Mouse (Mus musculus) liver, embryonic 14.5 days (tissue): ENCODE measurements around the gene Gdpd2. TPM values are rescaled to one million over a fixed set of nuclear protein-coding genes. Genes with fewer than 3 reads are reported as not detected.
A peak's percentile ranks its signal among the peaks of the same experiment; 100 is the strongest.

Experiments
- ATAC-seq: fragments of 200-750 bp; cut with Nextera tagmentation; 2 replicates; pipeline ENCODE4 v1.8.0; 2017; ENCODE audit warnings: moderate number of reproducible peaks, mild to moderate bottlenecking, moderate library complexity; ENCODE audit not compliant: insufficient read depth
- DNase-seq, 3 experiments: peaks; one replicate each; pipeline ENCODE4 v3.0.0-alpha.2; 2012 to 2013; ENCODE audit warnings: low read depth in 3 of 3, low spot score in 3 of 3
- H3K27ac ChIP-seq: fragments of 300-500 bp; sonication (generic); 2 replicates; pipeline ENCODE4 v1.5.1; 2014; ENCODE audit warnings: moderate library complexity, mild to moderate bottlenecking, control low read depth, inconsistent platforms
- H3K27me3 ChIP-seq: fragments of 300-500 bp; sonication (generic); 2 replicates; pipeline ENCODE4 v1.6.1; 2014; ENCODE audit warnings: mild to moderate bottlenecking, low read length, moderate library complexity; ENCODE audit not compliant: control insufficient read depth, insufficient read depth
- H3K36me3 ChIP-seq: fragments of 300-500 bp; sonication (generic); replicated peaks from 2 replicates; pipeline ENCODE4 v1.6.1; 2014; ENCODE audit warnings: low read depth; ENCODE audit not compliant: control insufficient read depth, insufficient read depth
- H3K4me1 ChIP-seq, 2 experiments: fragments of 200-500 bp in 1 of 2; fragments of 300-500 bp in 1 of 2; sonication (generic) in 1 of 2; replicated peaks; 2 replicates each; pipeline ENCODE4 v1.6.1; 2012 to 2014; ENCODE audit warnings: antibody characterized with exemption in 1 of 2, inconsistent platforms in 1 of 2, low read length in 1 of 2; ENCODE audit not compliant: control insufficient read depth in 2 of 2, insufficient read depth in 2 of 2
- H3K4me2 ChIP-seq: fragments of 300-500 bp; sonication (generic); 2 replicates; pipeline ENCODE4 v1.6.1; 2014; ENCODE audit warnings: low read depth, mild to moderate bottlenecking, control low read depth, moderate library complexity
- H3K4me3 ChIP-seq, 2 experiments: fragments of 200-500 bp in 1 of 2; fragments of 300-500 bp in 1 of 2; sonication (generic) in 1 of 2; 2 replicates each; pipeline ENCODE4 v1.5.1; 2012 to 2014; ENCODE audit warnings: low read depth in 2 of 2, low read length in 2 of 2, mild to moderate bottlenecking in 2 of 2, control low read depth in 1 of 2, inconsistent platforms in 1 of 2, moderate library complexity in 1 of 2; ENCODE audit not compliant: insufficient read depth in 1 of 2
- H3K9ac ChIP-seq: fragments of 300-500 bp; sonication (generic); replicated peaks from 2 replicates; pipeline ENCODE4 v1.6.1; 2014; ENCODE audit warnings: mild to moderate bottlenecking, control low read depth, moderate library complexity
- H3K9me3 ChIP-seq: fragments of 300-500 bp; sonication (generic); 2 replicates; pipeline ENCODE4 v1.6.1; 2016; ENCODE audit warnings: low read length, mixed read lengths; ENCODE audit not compliant: control insufficient read depth
- CTCF ChIP-seq: IDR thresholded peaks from 2 replicates; pipeline ENCODE4 v1.5.1; 2016; ENCODE audit warnings: antibody characterized with exemption, low read depth, control low read depth
- EP300 ChIP-seq: IDR thresholded peaks from 2 replicates; pipeline ENCODE4 v1.6.1; 2016; ENCODE audit warnings: antibody characterized with exemption, low read depth
- WGBS: fragments of 180-500 bp; shearing (Covaris S2); extraction: QIAGEN DNeasy Blood & Tissue Kit; methylation state at CpG from one replicate; pipeline ENCODE4 v1.1.7; 2014; ENCODE audit not compliant: insufficient replicate concordance; 5-methylcytosine and 5-hydroxymethylcytosine counted together
- polyA plus RNA-seq, 2 experiments: library from polyadenylated mRNA; depleted of rRNA in 1 of 2; stranded (reverse) in 1 of 2; unstranded in 1 of 2; fragments of >200 nt; fragmentation: Nextera tagmentation in 1 of 2; extraction: Ambion mirVana in 1 of 2; gene quantifications; 2 replicates each; pipeline versions ENCODE4 v1.2.1 to v1.2.3; 2012 to 2014

Gdpd2 gene
- polyA plus RNA-seq, 2 experiments: 0.04 to 0.17 TPM

DNA sequence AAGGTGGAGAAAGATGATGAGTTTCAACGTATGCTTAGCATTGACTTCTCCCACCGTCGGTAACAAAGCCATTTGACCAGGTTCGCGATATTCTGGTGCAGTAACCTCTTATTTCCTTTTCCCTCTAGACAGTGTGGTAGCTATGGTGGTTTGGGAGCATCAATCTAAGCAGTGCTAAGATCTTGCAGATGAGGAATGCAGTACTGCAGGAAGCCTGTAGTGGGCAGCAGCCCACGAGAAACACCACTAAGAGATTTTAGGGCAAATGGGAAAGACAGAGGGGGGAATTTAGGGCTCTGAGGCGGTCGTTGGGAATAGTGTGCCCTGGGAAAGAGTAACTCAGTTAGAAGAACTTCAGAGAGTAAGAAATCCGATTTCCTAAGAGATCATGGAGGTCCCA lies 46.8 kb downstream of the Gdpd2 start:
- no peaks in the 10 kb centered on the region for H3K9me3 ChIP-seq
- H3K36me3 ChIP-seq: no peaks in the 10 kb centered on the region
- peaks cover 0 to 2% of the 10 kb centered on the region in 2 experiments; a peak in 1 of 4 replicates for H3K4me1 ChIP-seq
- no peak overlapping the region for H3K27ac ChIP-seq
- H3K4me2 ChIP-seq: peak overlapping the region; percentile 63
- DNase-seq (peak in 2 of 3 experiments; percentile 12 to 14), ATAC-seq (peak; percentile 64)
- H3K4me3 ChIP-seq: peak overlapping the region in 1 of 2 experiments; percentile 56; a peak in 2 of 4 replicates
- WGBS: 10% methylated on average over 9 of the region's 9 CpGs
- TF ChIP-seq CTCF (peak; percentile 66), EP300 (no peak)
- no peak overlapping the region for H3K9ac ChIP-seq
- H3K27me3 ChIP-seq: no peaks in the 10 kb centered on the region

DNA sequence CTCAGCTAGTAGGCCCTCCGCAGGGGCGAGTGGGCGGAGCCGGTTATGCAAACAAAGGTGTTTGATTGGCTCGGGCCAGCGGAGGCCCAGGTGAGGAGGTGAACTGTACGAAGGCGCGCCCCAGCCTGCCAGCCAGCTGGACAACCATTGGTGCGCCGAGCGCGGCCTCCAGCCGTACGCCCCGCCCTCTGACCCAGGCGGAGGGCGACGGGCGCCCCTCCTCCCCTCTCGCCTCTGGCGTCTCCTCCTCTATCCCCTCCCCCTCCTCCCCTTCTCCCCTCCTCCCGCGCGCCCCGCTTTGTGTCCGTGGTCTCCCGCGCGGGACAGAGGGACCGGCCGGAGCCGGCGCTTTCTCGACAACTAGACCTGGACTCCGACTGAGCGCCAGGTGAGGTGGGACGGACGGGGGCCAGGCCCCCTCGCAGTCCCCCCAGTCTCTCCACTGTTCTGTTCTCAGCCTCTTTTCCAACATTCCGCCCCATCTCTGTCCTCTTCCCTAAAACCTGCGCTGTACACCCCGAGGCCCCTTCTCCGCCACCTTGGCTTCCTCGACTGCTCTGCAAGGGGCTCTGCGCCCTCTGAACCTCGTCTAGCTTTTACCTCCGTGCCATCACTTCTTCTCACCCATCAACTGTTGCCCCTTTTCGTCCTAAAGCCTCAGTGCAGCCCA lies 47.4 kb downstream of the Gdpd2 start:
- 16% methylated on average over 33 of the region's 49 CpGs for WGBS
- peak overlapping the region; percentile 56 to 59 for H3K4me3 ChIP-seq
- TF ChIP-seq CTCF: no peak
- no peak for TF ChIP-seq EP300

DNA sequence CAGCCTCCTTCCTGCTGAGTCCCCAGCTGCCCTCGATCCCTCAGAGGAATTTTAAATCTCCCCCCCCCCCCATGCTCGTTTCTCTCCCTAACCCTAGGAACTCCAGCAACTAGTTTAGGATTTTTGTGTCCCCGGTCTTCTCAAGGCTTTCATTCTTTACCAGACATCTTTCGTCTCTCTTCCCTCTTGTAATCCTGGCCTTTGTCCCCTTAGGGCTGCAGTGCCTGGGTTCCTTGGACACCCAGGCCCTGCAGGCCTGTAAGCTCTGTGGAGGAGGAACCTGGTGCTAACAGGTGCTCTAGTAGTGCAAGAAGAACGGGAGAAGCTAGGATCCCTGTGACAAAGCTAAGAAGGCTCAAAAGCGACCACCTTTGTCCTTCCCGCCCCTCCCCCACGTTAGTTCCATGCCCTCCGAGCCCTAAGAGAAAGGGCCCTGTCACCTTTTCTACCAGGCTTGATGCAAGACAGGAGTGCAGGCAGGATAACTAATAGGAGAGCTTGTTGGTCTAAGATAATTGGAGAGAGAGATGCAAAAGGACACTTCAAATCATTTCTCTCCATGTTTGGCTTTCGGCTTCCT lies 48.1 kb downstream of the Gdpd2 start:
- H3K4me3 ChIP-seq: peak overlapping the region; percentile 56 to 59
- no peak for DNase-seq
- H3K9me3 ChIP-seq: no peaks in the 10 kb centered on the region
- TF ChIP-seq CTCF (no peak), EP300 (no peak)
- peak overlapping the region; percentile 63 for H3K4me2 ChIP-seq
- H3K27me3 ChIP-seq: no peaks in the 10 kb centered on the region
- no peaks in the 10 kb centered on the region for H3K36me3 ChIP-seq
- H3K9ac ChIP-seq: no peak overlapping the region
- peaks cover 0 to 2% of the 10 kb centered on the region in 2 experiments; a peak in 1 of 4 replicates for H3K4me1 ChIP-seq
- ATAC-seq: no peak
- no peak overlapping the region for H3K27ac ChIP-seq
- 21% methylated on average over 10 of the region's 10 CpGs for WGBS

More for the DNA sequence above, 47.4 kb downstream of the Gdpd2 start:
- ATAC-seq (peak; percentile 95), DNase-seq (peak; percentile 45 to 50 (median 49))
- Histone ChIP-seq H3K4me1 (peaks cover 0 to 2% of the 10 kb centered on the region in 2 experiments; a peak in 1 of 4 replicates), H3K9ac (no peak overlapping the region), H3K36me3 (no peaks in the 10 kb centered on the region), H3K4me2 (peak overlapping the region; percentile 63), H3K27ac (no peak overlapping the region), H3K9me3 (no peaks in the 10 kb centered on the region), H3K27me3 (no peaks in the 10 kb centered on the region)

DNA sequence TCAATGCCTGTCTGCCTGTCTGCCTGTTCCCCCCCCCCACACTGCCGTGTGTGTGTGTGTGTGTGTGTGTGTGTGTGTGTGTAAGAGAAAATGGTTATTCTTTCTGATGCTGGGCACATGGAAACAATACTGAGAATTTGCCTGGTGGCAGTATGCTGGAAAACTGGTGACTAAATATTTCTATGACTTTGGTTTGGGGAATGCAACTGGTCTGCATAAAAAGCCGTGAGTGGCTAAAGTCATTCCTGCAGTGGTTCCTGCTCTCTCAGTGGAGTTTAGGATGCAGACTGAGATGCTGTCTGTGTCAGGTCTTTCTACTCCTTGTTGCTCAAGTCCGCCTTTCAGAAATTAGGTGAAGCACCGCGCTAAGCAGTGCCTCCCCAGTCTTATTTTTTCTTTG lies 48.7 kb downstream of the Gdpd2 start:
- DNase-seq: no peak
- Histone ChIP-seq H3K4me2 (peak overlapping the region; percentile 63; the same call in 1 of the 2 replicates), H3K9me3 (no peaks in the 10 kb centered on the region), H3K36me3 (no peaks in the 10 kb centered on the region), H3K27ac (no peak overlapping the region), H3K4me3 (no peak overlapping the region), H3K27me3 (no peaks in the 10 kb centered on the region), H3K9ac (no peak overlapping the region), H3K4me1 (peaks cover 0 to 2% of the 10 kb centered on the region in 2 experiments; a peak in 1 of 4 replicates)
- 45% methylated on average over 5 of the region's 5 CpGs for WGBS
- no peak for TF ChIP-seq EP300
- no peak for TF ChIP-seq CTCF
- no peak for ATAC-seq

Other genes with a start within 250 kb of the Gdpd2 start
- gene Igbp1, start 235.6 kb upstream of the Gdpd2 start, polyA plus RNA-seq (2012; rRNA removed): 16.2 and 26.3 TPM in 2 replicates
- 18.8 and 20.3 TPM in 2 replicates for gene Igbp1, start 235.6 kb upstream of the Gdpd2 start, polyA plus RNA-seq (2014; fragmentation: Nextera tagmentation; extraction: Ambion mirVana)
- not detected in 2 replicates for gene Dgat2l6, start 205.0 kb upstream of the Gdpd2 start, polyA plus RNA-seq (2012; rRNA removed)
- gene Dgat2l6, start 205.0 kb upstream of the Gdpd2 start, polyA plus RNA-seq (2014; fragmentation: Nextera tagmentation; extraction: Ambion mirVana): not detected in 2 replicates
- 0.03 TPM in 1 of 2 replicates, not detected in the other for gene Awat1, start 157.6 kb upstream of the Gdpd2 start, polyA plus RNA-seq (2012; rRNA removed)
- 0.09 TPM in 1 of 2 replicates, not detected in the other for gene Awat1, start 157.6 kb upstream of the Gdpd2 start, polyA plus RNA-seq (2014; fragmentation: Nextera tagmentation; extraction: Ambion mirVana)
- 0.18 and 0.24 TPM in 2 replicates for gene P2ry4, start 135.0 kb upstream of the Gdpd2 start, polyA plus RNA-seq (2012; rRNA removed)
- 0.32 and 0.35 TPM in 2 replicates for gene P2ry4, start 135.0 kb upstream of the Gdpd2 start, polyA plus RNA-seq (2014; fragmentation: Nextera tagmentation; extraction: Ambion mirVana)
- not detected in 2 replicates for gene Arr3, start 124.4 kb upstream of the Gdpd2 start, polyA plus RNA-seq (2012; rRNA removed)
- gene Arr3, start 124.4 kb upstream of the Gdpd2 start, polyA plus RNA-seq (2014; fragmentation: Nextera tagmentation; extraction: Ambion mirVana): not detected in 2 replicates
- gene Kif4, start 104.1 kb upstream of the Gdpd2 start, polyA plus RNA-seq (2012; rRNA removed): 7.1 and 14.6 TPM in 2 replicates
- gene Kif4, start 104.1 kb upstream of the Gdpd2 start, polyA plus RNA-seq (2014; fragmentation: Nextera tagmentation; extraction: Ambion mirVana): 23.5 and 24.7 TPM in 2 replicates
- 19.3 and 27.1 TPM in 2 replicates for gene Pdzd11, start 103.3 kb upstream of the Gdpd2 start, polyA plus RNA-seq (2012; rRNA removed)
- gene Pdzd11, start 103.3 kb upstream of the Gdpd2 start, polyA plus RNA-seq (2014; fragmentation: Nextera tagmentation; extraction: Ambion mirVana): 67.2 and 70.0 TPM in 2 replicates
- gene Dlg3, start 37.8 kb downstream of the Gdpd2 start, polyA plus RNA-seq (2012; rRNA removed): 1.3 and 1.9 TPM in 2 replicates
- 0.43 and 0.53 TPM in 2 replicates for gene Dlg3, start 37.8 kb downstream of the Gdpd2 start, polyA plus RNA-seq (2014; fragmentation: Nextera tagmentation; extraction: Ambion mirVana)